Mouse (Mus musculus): ENCODE data around the gene Unc13d. TPM values are rescaled to one million over a fixed set of nuclear protein-coding genes. Genes with fewer than 3 reads are reported as not detected.
"Not testable (repeated sequence)": the region's sequence is repeated elsewhere in the genome, so short reads cannot be mapped to it uniquely, and the experiment has no call there.

The Unc13d gene
- total RNA-seq (2021), result 1 to 10 TPM in 1 of 2 experiments, under 1 TPM in 1; 0.56 to 1.2 TPM

GRCm38 (mm10) chr11:116077446-116078204 lies at the start of gene Unc13d:
Unc13d (minus strand) TSS chr11:116077961.
- intact Hi-C loops (cut with DNase I), result no loop called here
- no peak for DNase-seq

- intact Hi-C loops (cut with DNase I), result loop anchor here (10.0 kb wide), 1 partner anchor 91 kb away; the partner anchor contains the start of gene Unk
These were observed 48.5 kb upstream of the Unc13d start for GRCm38 (mm10) chr11:116126261-116126660.

GRCm38 (mm10) chr11:116121731-116122245 lies 44.0 kb upstream of the Unc13d start:
- intact Hi-C loops (cut with DNase I), result loop anchor here (10.0 kb wide), 1 partner anchor 87 kb away; the partner anchor contains the start of gene Unk
- not testable (repeated sequence) for DNase-seq

More at GRCm38 (mm10) chr11:116126261-116126660, 48.5 kb upstream of the Unc13d start:
- DNase-seq, result no peak

- intact Hi-C loops (cut with DNase I), result no loop called here
- DNase-seq, result no peak
These were observed 40.1 kb upstream of the Unc13d start for GRCm38 (mm10) chr11:116117819-116118218.

GRCm38 (mm10) chr11:116117241-116117640 lies 39.5 kb upstream of the Unc13d start:
- DNase-seq, result no peak
- intact Hi-C loops (cut with DNase I), result no loop called here

GRCm38 (mm10) chr11:116111611-116112203 lies 33.9 kb upstream of the Unc13d start:
- intact Hi-C loops (cut with DNase I), result no loop called here

GRCm38 (mm10) chr11:116111067-116111466 lies 33.3 kb upstream of the Unc13d start:
- intact Hi-C loops (cut with DNase I), result no loop called here
- DNase-seq, result no peak

More at GRCm38 (mm10) chr11:116111611-116112203, 33.9 kb upstream of the Unc13d start:
- DNase-seq, result no peak

GRCm38 (mm10) chr11:116110540-116110939 lies 32.8 kb upstream of the Unc13d start:
- no peak for DNase-seq
- intact Hi-C loops (cut with DNase I), result no loop called here

- peak; percentile 39 for DNase-seq
- intact Hi-C loops (cut with DNase I), result no loop called here
These were observed 32.4 kb upstream of the Unc13d start for GRCm38 (mm10) chr11:116110131-116110530.

GRCm38 (mm10) chr11:116109441-116110081 lies 31.8 kb upstream of the Unc13d start:
- DNase-seq, result no peak
- intact Hi-C loops (cut with DNase I), result no loop called here

- intact Hi-C loops (cut with DNase I), result no loop called here
- DNase-seq, result no peak
These were observed 30.8 kb upstream of the Unc13d start for GRCm38 (mm10) chr11:116108464-116109137.

GRCm38 (mm10) chr11:116107777-116108285 lies 30.1 kb upstream of the Unc13d start:
- DNase-seq, result no peak
- intact Hi-C loops (cut with DNase I), result no loop called here

GRCm38 (mm10) chr11:116106963-116107776 lies 29.4 kb upstream of the Unc13d start:
- DNase-seq, result no peak
- intact Hi-C loops (cut with DNase I), result no loop called here

- intact Hi-C loops (cut with DNase I), result no loop called here
- DNase-seq, result no peak
These were observed 28.6 kb upstream of the Unc13d start for GRCm38 (mm10) chr11:116106154-116106962.

GRCm38 (mm10) chr11:116105065-116105464 lies 27.3 kb upstream of the Unc13d start:
- no peak for DNase-seq

GRCm38 (mm10) chr11:116104006-116104646 lies 26.4 kb upstream of the Unc13d start:
- intact Hi-C loops (cut with DNase I), result no loop called here
- no peak for DNase-seq

More at GRCm38 (mm10) chr11:116105065-116105464, 27.3 kb upstream of the Unc13d start:
- intact Hi-C loops (cut with DNase I), result no loop called here

- intact Hi-C loops (cut with DNase I), result no loop called here
- DNase-seq, result no peak
These were observed 25.8 kb upstream of the Unc13d start for GRCm38 (mm10) chr11:116103572-116103971.

GRCm38 (mm10) chr11:116102472-116102871 lies 24.7 kb upstream of the Unc13d start:
- intact Hi-C loops (cut with DNase I), result no loop called here
- DNase-seq, result no peak

Data from left cerebral cortex, postnatal 4 days (tissue).